Mouse (Mus musculus) intestine, embryonic 15.5 days (tissue): ENCODE data around the gene Gm9049. TPM values are rescaled to one million over a fixed set of nuclear protein-coding genes. Genes with fewer than 3 reads are reported as not detected.
"Not testable (repeated sequence)": the region's sequence is repeated elsewhere in the genome, so short reads cannot be mapped to it uniquely, and the experiment has no call there.

Experiments
- ATAC-seq: fragments of 200-750 bp; cut with Nextera tagmentation; 2 replicates; pipeline ENCODE4 v1.8.0; 2017; ENCODE audit warnings: moderate TSS enrichment, moderate library complexity
- H3K27ac ChIP-seq: fragments of 300-500 bp; sonication (generic); 2 replicates; pipeline ENCODE4 v1.5.1; 2015; ENCODE audit warnings: mild to moderate bottlenecking, inconsistent platforms
- H3K27me3 ChIP-seq: fragments of 300-500 bp; sonication (generic); replicated peaks from 2 replicates; pipeline ENCODE4 v1.6.1; 2015; ENCODE audit warnings: inconsistent platforms
- H3K36me3 ChIP-seq: fragments of 300-500 bp; sonication (generic); 2 replicates; pipeline ENCODE4 v1.6.1; 2015; ENCODE audit warnings: inconsistent platforms
- H3K4me1 ChIP-seq: fragments of 300-500 bp; sonication (generic); replicated peaks from 2 replicates; pipeline ENCODE4 v1.6.1; 2015; ENCODE audit warnings: inconsistent platforms
- H3K4me2 ChIP-seq: fragments of 300-500 bp; sonication (generic); replicated peaks from 2 replicates; pipeline ENCODE4 v1.6.1; 2015; ENCODE audit warnings: mild to moderate bottlenecking, inconsistent platforms
- H3K4me3 ChIP-seq: fragments of 300-500 bp; sonication (generic); replicated peaks from 2 replicates; pipeline ENCODE4 v1.5.1; 2015; ENCODE audit warnings: inconsistent platforms
- H3K9ac ChIP-seq: fragments of 300-500 bp; sonication (generic); 2 replicates; pipeline ENCODE4 v1.6.1; 2015; ENCODE audit warnings: inconsistent platforms
- H3K9me3 ChIP-seq: fragments of 300-500 bp; sonication (generic); 2 replicates; pipeline ENCODE4 v1.6.1; 2016; ENCODE audit warnings: inconsistent platforms
- WGBS: fragments of 180-500 bp; shearing (Covaris S2); methylation state at CpG from one replicate; pipeline ENCODE4 v1.1.7; 2015; 5-methylcytosine and 5-hydroxymethylcytosine counted together
- polyA plus RNA-seq: library from polyadenylated mRNA; unstranded; fragments of >200 nt; fragmentation: Nextera tagmentation; extraction: Ambion mirVana; gene quantifications from 2 replicates; pipeline ENCODE4 v1.2.1, GENCODE M21; 2015

The Gm9049 gene
- not detected in 2 replicates for polyA plus RNA-seq

DNA sequence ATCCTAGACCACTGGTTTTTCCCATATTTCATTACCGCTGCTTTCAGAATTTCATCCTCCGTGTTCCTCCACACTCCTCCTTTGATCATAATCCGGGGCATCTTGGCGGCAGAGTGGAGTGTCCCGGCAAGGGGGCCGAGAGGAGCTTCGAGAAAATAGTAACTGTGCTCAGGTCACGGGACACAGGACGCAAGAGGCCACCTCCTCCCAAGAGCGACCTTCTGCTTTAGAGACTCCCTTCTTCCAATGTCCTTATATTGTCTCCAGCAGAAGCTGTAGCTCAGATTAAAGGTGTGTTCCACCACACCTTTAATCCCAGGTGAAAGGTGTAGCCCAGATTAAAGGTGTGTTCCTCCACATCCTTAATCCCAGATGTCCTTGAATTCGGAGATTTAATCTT, at the start of gene Gm9049:
TSS of gene Gm9049 (minus strand) at position 101 of the 400 bp plus-strand sequence.
- 88% methylated on average over 1 of the region's 11 CpGs for WGBS
- H3K4me1 ChIP-seq, H3K4me3 ChIP-seq, ATAC-seq, H3K36me3 ChIP-seq, H3K9me3 ChIP-seq, H3K27ac ChIP-seq, H3K9ac ChIP-seq, H3K4me2 ChIP-seq, H3K27me3 ChIP-seq: not testable (repeated sequence)

DNA sequence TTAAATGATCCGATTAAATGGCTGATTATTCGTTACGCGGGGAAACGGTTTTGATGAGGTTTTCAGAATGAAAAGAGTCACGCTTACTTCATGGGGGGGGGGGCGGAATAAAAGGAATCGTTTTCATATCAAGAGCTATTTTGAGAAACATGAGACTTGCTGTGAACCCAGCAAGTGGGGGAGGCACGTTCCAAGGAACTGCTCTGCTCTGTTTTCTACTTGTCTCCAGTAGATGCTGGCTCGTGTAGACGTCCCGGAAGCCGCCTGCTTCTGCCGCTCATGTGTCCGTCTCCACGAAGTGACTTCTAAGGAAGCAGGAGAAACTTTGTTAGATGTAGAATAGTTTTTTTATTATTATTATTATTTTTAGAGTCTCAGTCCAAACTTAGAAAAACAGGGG, 46.0 kb upstream of the Gm9049 start:
- H3K9me3 ChIP-seq = no peaks in the 10 kb centered on the region
- ATAC-seq = no peak
- H3K4me1 ChIP-seq = no peaks in the 10 kb centered on the region
- 91% methylated on average over 16 of the region's 16 CpGs for whole genome bisulfite sequencing
- H3K27ac ChIP-seq = no peak overlapping the region
- H3K4me3 ChIP-seq = no peak overlapping the region
- H3K4me2 ChIP-seq = no peak overlapping the region
- H3K36me3 ChIP-seq = no peaks in the 10 kb centered on the region
- H3K9ac ChIP-seq = no peak overlapping the region
- no peaks in the 10 kb centered on the region for H3K27me3 ChIP-seq

DNA sequence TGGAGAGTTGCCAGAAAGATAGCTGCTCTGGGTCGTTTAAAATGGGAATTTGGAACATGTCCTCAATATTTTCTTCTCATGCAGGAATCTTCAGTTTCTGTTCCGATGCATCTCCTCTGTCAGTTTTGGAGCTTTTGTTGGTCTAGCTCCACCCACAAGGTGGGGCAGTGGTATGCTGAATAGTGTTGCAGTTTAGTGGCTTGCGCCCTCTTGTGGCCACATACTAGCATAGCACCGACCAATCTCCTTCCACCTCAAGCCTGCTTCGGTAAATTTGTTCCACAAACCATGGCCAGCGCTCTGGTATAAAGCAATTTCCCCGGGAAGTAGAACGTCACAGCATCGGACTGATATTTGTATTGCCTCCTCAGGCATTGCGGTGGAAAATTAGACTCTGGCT, 16.5 kb upstream of the Gm9049 start:
- H3K27ac ChIP-seq = no peak overlapping the region
- H3K9ac ChIP-seq = no peak overlapping the region
- H3K36me3 ChIP-seq = no peaks in the 10 kb centered on the region
- no peaks in the 10 kb centered on the region for H3K27me3 ChIP-seq
- no peak overlapping the region for H3K4me3 ChIP-seq
- peak; percentile 86 for ATAC-seq
- H3K9me3 ChIP-seq = no peaks in the 10 kb centered on the region
- 4% methylated on average over 10 of the region's 10 CpGs for WGBS
- H3K4me1 ChIP-seq = no peaks in the 10 kb centered on the region
- peak overlapping the region; percentile 42 for H3K4me2 ChIP-seq

DNA sequence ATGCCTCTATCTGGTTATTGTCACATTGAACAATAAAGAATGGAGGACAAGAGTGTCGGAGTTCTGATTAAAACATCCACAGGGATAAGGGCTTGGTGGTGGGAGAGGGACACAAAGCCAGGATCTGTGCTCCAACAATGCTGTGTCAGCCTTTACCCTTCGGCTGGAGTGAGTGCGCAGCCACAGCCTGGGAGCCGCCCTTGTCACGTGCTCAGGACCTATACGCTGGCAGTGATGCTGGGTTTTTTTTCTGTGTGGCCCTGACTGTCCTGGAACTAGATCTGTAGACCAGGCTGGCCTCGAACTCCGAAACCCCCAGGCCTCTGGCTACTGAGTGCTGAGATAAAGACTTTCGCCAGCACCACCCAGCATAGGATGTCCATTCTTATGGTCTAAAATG, 15.6 kb upstream of the Gm9049 start:
- Histone ChIP-seq H3K36me3 (no peaks in the 10 kb centered on the region), H3K9me3 (no peaks in the 10 kb centered on the region), H3K9ac (no peak overlapping the region), H3K4me2 (no peak overlapping the region), H3K4me1 (no peaks in the 10 kb centered on the region), H3K27ac (no peak overlapping the region), H3K27me3 (no peaks in the 10 kb centered on the region), H3K4me3 (no peak overlapping the region)
- no peak for ATAC-seq
- WGBS = 93% methylated on average over 9 of the region's 9 CpGs

DNA sequence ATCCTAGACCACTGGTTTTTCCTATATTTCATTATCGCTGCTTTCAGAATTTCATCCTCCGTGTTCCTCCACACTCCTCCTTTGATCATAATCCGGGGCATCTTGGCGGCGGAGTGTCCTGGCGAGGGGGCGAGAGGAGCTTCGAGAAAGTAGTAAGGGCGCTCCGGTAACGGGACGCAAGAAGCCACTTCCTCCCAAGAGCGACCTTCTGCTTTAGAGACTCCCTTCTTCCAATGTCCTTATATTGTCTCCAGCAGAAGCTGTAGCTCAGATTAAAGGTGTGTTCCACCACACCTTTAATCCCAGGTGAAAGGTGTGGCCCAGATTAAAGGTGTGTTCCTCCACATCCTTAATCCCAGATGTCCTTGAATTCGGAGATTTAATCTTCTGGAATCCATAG, 5.3 kb downstream of the Gm9049 start, which contains the start of gene Gm9048:
TSS of gene Gm9048 (minus strand) at position 101 of the 400 bp plus-strand sequence.
- H3K9me3 ChIP-seq, H3K4me3 ChIP-seq, H3K9ac ChIP-seq, H3K4me2 ChIP-seq, H3K4me1 ChIP-seq, H3K27me3 ChIP-seq, H3K27ac ChIP-seq, H3K36me3 ChIP-seq, ATAC-seq: not testable (repeated sequence)
- 80% methylated on average over 1 of the region's 14 CpGs for WGBS

DNA sequence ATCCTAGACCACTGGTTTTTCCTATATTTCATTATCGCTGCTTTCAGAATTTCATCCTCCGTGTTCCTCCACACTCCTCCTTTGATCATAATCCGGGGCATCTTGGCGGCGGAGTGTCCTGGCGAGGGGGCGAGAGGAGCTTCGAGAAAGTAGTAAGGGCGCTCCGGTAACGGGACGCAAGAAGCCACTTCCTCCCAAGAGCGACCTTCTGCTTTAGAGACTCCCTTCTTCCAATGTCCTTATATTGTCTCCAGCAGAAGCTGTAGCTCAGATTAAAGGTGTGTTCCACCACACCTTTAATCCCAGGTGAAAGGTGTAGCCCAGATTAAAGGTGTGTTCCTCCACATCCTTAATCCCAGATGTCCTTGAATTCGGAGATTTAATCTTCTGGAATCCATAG, 10.8 kb downstream of the Gm9049 start, which contains the start of gene Gm9046:
TSS of gene Gm9046 (minus strand) at position 101 of the 400 bp plus-strand sequence.
- not testable (repeated sequence) for H3K36me3 ChIP-seq, H3K4me1 ChIP-seq, H3K4me3 ChIP-seq, H3K27ac ChIP-seq, H3K27me3 ChIP-seq, ATAC-seq, H3K4me2 ChIP-seq, H3K9me3 ChIP-seq, H3K9ac ChIP-seq
- no CpG with 5 or more reads among the region's 14 CpGs for WGBS

DNA sequence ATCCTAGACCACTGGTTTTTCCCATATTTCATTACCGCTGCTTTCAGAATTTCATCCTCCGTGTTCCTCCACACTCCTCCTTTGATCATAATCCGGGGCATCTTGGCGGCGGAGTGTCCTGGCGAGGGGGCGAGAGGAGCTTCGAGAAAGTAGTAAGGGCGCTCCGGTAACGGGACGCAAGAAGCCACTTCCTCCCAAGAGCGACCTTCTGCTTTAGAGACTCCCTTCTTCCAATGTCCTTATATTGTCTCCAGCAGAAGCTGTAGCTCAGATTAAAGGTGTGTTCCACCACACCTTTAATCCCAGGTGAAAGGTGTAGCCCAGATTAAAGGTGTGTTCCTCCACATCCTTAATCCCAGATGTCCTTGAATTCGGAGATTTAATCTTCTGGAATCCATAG, 16.2 kb downstream of the Gm9049 start, which contains the start of gene Gm9045:
TSS of gene Gm9045 (minus strand) at position 101 of the 400 bp plus-strand sequence.
- H3K4me1 ChIP-seq, H3K27ac ChIP-seq, ATAC-seq, H3K9ac ChIP-seq, H3K4me3 ChIP-seq, H3K9me3 ChIP-seq, H3K27me3 ChIP-seq, H3K36me3 ChIP-seq, H3K4me2 ChIP-seq: not testable (repeated sequence)
- WGBS = no CpG with 5 or more reads among the region's 14 CpGs

DNA sequence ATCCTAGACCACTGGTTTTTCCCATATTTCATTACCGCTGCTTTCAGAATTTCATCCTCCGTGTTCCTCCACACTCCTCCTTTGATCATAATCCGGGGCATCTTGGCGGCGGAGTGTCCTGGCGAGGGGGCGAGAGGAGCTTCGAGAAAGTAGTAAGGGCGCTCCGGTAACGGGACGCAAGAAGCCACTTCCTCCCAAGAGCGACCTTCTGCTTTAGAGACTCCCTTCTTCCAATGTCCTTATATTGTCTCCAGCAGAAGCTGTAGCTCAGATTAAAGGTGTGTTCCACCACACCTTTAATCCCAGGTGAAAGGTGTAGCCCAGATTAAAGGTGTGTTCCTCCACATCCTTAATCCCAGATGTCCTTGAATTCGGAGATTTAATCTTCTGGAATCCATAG, 21.6 kb downstream of the Gm9049 start, which contains the start of gene Gm9044:
TSS of gene Gm9044 (minus strand) at position 101 of the 400 bp plus-strand sequence.
- H3K27me3 ChIP-seq, H3K9me3 ChIP-seq, H3K9ac ChIP-seq, H3K27ac ChIP-seq, H3K4me2 ChIP-seq, H3K36me3 ChIP-seq, H3K4me3 ChIP-seq, H3K4me1 ChIP-seq, ATAC-seq: not testable (repeated sequence)
- no CpG with 5 or more reads among the region's 14 CpGs for WGBS

DNA sequence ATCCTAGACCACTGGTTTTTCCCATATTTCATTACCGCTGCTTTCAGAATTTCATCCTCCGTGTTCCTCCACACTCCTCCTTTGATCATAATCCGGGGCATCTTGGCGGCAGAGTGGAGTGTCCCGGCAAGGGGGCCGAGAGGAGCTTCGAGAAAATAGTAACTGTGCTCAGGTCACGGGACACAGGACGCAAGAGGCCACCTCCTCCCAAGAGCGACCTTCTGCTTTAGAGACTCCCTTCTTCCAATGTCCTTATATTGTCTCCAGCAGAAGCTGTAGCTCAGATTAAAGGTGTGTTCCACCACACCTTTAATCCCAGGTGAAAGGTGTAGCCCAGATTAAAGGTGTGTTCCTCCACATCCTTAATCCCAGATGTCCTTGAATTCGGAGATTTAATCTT, 27.0 kb downstream of the Gm9049 start, which contains the start of gene Gm9040:
TSS of gene Gm9040 (minus strand) at position 101 of the 400 bp plus-strand sequence.
- no CpG with 5 or more reads among the region's 11 CpGs for WGBS
- not testable (repeated sequence) for H3K36me3 ChIP-seq, ATAC-seq

DNA sequence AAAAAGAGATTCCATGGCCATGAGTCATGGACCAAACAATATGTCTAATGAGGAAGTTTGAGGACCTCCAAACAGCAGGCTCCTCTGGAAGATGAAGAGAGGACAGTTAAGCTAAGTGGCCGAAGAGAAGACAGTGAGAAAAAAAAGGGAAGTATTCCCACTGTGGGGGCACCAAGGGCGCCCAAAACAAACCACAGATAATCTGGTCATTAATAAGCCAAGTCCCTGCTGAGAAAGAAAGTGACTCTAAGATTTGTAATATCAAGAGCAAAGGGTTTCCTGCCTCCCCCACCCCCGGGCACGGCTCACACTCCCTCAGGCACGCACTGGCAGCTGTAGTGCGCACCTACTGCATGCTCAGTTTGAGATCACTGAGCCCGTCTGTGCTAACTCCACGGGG, 34.9 kb downstream of the Gm9049 start:
- Histone ChIP-seq H3K4me1 (no peaks in the 10 kb centered on the region), H3K27me3 (no peaks in the 10 kb centered on the region), H3K27ac (no peak overlapping the region), H3K4me3 (no peak overlapping the region), H3K36me3 (no peaks in the 10 kb centered on the region), H3K9ac (no peak overlapping the region), H3K4me2 (no peak overlapping the region), H3K9me3 (no peaks in the 10 kb centered on the region)
- ATAC-seq = no peak
- 79% methylated on average over 8 of the region's 8 CpGs for WGBS

More for the DNA sequence above, 27.0 kb downstream of the Gm9049 start, which contains the start of gene Gm9040:
- not testable (repeated sequence) for H3K9ac ChIP-seq, H3K4me1 ChIP-seq, H3K4me3 ChIP-seq, H3K27me3 ChIP-seq, H3K27ac ChIP-seq, H3K4me2 ChIP-seq, H3K9me3 ChIP-seq

DNA sequence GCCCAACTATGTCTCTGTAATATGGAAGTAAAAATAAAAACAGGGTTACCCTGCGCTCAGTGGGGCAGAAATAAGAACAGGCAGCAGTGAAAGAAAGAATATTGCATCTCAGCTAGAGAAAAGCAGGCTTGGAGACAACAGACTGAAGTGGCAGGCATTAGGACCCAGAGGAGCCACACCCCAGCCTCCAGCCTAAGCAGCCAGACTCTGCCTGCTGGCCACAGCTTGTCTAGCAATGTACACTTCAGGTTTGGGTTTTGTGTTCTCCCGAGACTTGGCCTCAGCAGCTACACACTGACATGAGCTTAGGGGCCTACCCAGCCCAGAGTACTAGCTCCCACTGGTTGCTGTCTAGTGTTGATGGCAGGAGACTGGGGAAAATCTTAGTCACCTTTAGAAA, 51.8 kb downstream of the Gm9049 start:
- H3K27ac ChIP-seq, ATAC-seq, H3K27me3 ChIP-seq, H3K9me3 ChIP-seq, H3K36me3 ChIP-seq, H3K4me1 ChIP-seq, H3K9ac ChIP-seq, H3K4me3 ChIP-seq, H3K4me2 ChIP-seq: not testable (repeated sequence)
- 44% methylated on average over 2 of the region's 2 CpGs for WGBS
